Mouse (Mus musculus) midbrain, embryonic 10.5 days (tissue): ENCODE measurements around the gene Tnp2. TPM values are rescaled to one million over a fixed set of nuclear protein-coding genes. Genes with fewer than 3 reads are reported as not detected.
A peak's percentile ranks its signal among the peaks of the same experiment; 100 is the strongest.

Source experiments
- DNase-seq: peaks from one replicate; pipeline ENCODE4 v3.0.0-alpha.2; 2017; ENCODE audit warnings: low spot score
- H3K27ac ChIP-seq: fragments of 300-500 bp; sonication (generic); replicated peaks from 2 replicates; pipeline ENCODE4 v1.5.1; 2016; ENCODE audit warnings: mild to moderate bottlenecking
- H3K27me3 ChIP-seq: fragments of 300-500 bp; sonication (generic); 2 replicates; pipeline ENCODE4 v1.6.1; 2016; ENCODE audit warnings: low read depth, mild to moderate bottlenecking; ENCODE audit not compliant: poor library complexity, severe bottlenecking
- H3K36me3 ChIP-seq: fragments of 300-500 bp; sonication (generic); 2 replicates; pipeline ENCODE4 v1.6.1; 2016; ENCODE audit warnings: mild to moderate bottlenecking, moderate library complexity
- H3K4me1 ChIP-seq: fragments of 300-500 bp; sonication (generic); 2 replicates; pipeline ENCODE4 v1.6.1; 2016
- H3K4me3 ChIP-seq: fragments of 300-500 bp; sonication (generic); 2 replicates; pipeline ENCODE4 v1.5.1; 2016; ENCODE audit warnings: mild to moderate bottlenecking, moderate library complexity
- H3K9me3 ChIP-seq: fragments of 300-500 bp; sonication (generic); replicated peaks from 2 replicates; pipeline ENCODE4 v1.6.1; 2016; ENCODE audit warnings: mild to moderate bottlenecking
- WGBS: fragments of 180-500 bp; shearing (Covaris S2); methylation state at CpG from one replicate; pipeline ENCODE4 v1.1.7; 2016; 5-methylcytosine and 5-hydroxymethylcytosine counted together
- polyA plus RNA-seq: library from polyadenylated mRNA; unstranded; fragments of >200 nt; fragmentation: Nextera tagmentation; extraction: Ambion mirVana; gene quantifications from 2 replicates; pipeline ENCODE4 v1.2.1, GENCODE M21; 2016

The Tnp2 gene
- polyA plus RNA-seq, 1 experiment from 2014 or later, result not detected

- H3K9me3 ChIP-seq, result no peaks in the 10 kb centered on the region
- H3K36me3 ChIP-seq, result no peaks in the 10 kb centered on the region
- 69% methylated on average over 4 of the region's 4 CpGs for WGBS
- no peak overlapping the region for H3K27ac ChIP-seq
- DNase-seq, result no peak
- no peak overlapping the region for H3K4me3 ChIP-seq
- peaks cover 1% of the 10 kb centered on the region for H3K27me3 ChIP-seq
- H3K4me1 ChIP-seq, result peaks cover 17% of the 10 kb centered on the region
These were observed 13.7 kb downstream of the Tnp2 start for GRCm38 (mm10) chr16:10774726-10775125.

GRCm38 (mm10) chr16:10773543-10773942 is 14.9 kb downstream of the Tnp2 start:
- no peak overlapping the region for H3K27ac ChIP-seq
- H3K4me1 ChIP-seq, result peaks cover 17% of the 10 kb centered on the region
- no peaks in the 10 kb centered on the region for H3K9me3 ChIP-seq
- peaks cover 5% of the 10 kb centered on the region for H3K27me3 ChIP-seq
- no peak for DNase-seq
- no peaks in the 10 kb centered on the region for H3K36me3 ChIP-seq
- no peak overlapping the region for H3K4me3 ChIP-seq
- 90% methylated on average over 8 of the region's 8 CpGs for WGBS

DNA sequence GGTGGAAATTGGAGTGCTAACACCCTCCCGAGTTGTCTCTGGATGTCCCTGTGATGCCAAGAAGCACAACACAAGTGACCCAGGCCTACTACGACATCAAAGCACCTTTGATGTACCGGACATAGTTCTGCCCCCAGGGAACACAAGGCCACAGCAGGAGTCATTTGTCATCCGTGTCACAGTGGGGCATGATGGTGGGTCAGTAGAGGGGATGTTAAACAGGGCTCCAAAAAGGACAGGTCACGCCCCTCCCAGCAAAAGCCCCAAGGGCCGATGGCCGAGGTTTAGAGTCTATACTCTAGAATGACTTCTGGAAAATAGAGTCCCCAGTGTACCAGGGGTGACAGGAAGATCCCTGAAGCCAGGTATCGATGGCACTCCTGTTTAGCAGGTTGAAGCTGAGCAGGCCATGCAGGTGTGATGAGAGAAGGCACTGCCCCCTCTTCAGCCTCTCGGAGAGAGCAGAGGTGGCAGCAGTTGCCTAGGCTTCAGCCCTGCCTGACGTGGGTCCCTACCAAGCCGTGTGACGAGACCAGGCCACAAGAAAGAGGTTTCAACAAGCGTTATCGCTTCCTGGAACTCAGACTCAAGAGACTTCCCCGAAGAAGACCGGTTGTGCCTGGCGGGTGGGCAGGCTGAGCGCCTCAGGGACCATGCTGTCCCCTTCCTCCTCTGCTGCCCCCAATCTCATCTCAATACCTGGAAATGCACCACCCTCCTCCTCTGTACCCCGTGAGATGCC is 16.5 kb downstream of the Tnp2 start:
- Histone ChIP-seq H3K27me3 (peaks cover 5% of the 10 kb centered on the region), H3K9me3 (no peaks in the 10 kb centered on the region), H3K27ac (no peak overlapping the region), H3K4me1 (peaks cover 12% of the 10 kb centered on the region; the same call in 1 of the 2 replicates), H3K36me3 (no peaks in the 10 kb centered on the region), H3K4me3 (no peak overlapping the region)
- no peak for DNase-seq
- 72% methylated on average over 19 of the region's 19 CpGs for WGBS

- Histone ChIP-seq H3K27me3 (peaks cover 5% of the 10 kb centered on the region), H3K9me3 (no peaks in the 10 kb centered on the region), H3K27ac (no peak overlapping the region), H3K4me3 (no peak overlapping the region), H3K36me3 (no peaks in the 10 kb centered on the region), H3K4me1 (0 out of 2 replicates have a peak, but pooled peaks cover 5% of the 10 kb centered on the region)
- 57% methylated on average over 4 of the region's 4 CpGs for WGBS
- no peak for DNase-seq
These were observed 17.7 kb downstream of the Tnp2 start for GRCm38 (mm10) chr16:10770531-10771325.

DNA sequence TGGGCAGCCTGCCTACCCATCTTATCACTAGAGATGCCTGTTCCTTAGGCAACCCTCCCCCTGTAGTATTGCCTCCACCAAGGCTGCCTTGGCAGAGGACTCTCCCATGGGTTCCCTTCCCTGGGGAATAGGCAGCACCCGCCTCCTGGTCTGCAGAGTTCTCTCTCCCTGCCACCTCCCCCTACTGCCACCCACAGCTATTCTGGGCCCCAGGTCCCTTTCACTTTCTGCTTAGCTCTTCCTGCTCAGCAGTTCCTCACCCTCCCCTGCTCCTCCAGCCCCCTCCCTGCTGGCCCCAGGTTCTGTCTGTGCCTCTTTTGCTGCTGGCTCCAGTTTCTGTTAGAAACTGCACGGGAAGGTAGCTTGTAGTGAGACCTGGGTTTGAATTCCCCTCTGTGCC is 18.8 kb downstream of the Tnp2 start:
- no peak overlapping the region for H3K27ac ChIP-seq
- 43% methylated on average over 2 of the region's 2 CpGs for WGBS
- no peaks in the 10 kb centered on the region for H3K36me3 ChIP-seq
- no peak for DNase-seq
- 0 out of 2 replicates have a peak, but pooled peaks cover 5% of the 10 kb centered on the region for H3K4me1 ChIP-seq
- peaks cover 5% of the 10 kb centered on the region for H3K27me3 ChIP-seq
- H3K4me3 ChIP-seq, result no peak overlapping the region
- H3K9me3 ChIP-seq, result no peaks in the 10 kb centered on the region

GRCm38 (mm10) chr16:10768821-10769220 is 19.6 kb downstream of the Tnp2 start:
- H3K4me3 ChIP-seq, result no peak overlapping the region
- WGBS, result 70% methylated on average over 9 of the region's 9 CpGs
- H3K27ac ChIP-seq, result no peak overlapping the region
- no peaks in the 10 kb centered on the region for H3K36me3 ChIP-seq
- peaks cover 5% of the 10 kb centered on the region for H3K27me3 ChIP-seq
- no peak for DNase-seq
- H3K9me3 ChIP-seq, result no peaks in the 10 kb centered on the region
- 0 out of 2 replicates have a peak, but pooled peaks cover 5% of the 10 kb centered on the region for H3K4me1 ChIP-seq

DNA sequence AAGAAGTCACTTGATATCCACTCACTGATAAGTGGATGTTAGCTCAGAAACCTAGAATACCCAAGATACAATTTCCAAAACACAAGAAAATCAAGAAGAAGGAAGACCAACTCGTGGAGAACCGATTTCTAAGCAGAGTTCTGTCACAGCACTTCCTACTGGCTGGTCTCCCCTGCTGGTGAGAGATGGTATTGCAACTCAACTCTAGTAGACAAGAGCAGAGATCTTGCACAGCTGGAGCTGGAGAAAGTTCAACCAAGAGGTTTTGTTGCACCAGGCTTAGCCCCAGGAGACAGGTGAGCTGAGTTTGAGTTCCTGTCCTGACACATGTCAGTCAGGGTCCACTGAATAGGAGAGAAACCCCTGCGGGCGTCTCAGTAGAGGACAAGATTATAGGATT is 21.3 kb downstream of the Tnp2 start:
- H3K9me3 ChIP-seq, result no peaks in the 10 kb centered on the region
- 46% methylated on average over 4 of the region's 4 CpGs for WGBS
- peaks cover 5% of the 10 kb centered on the region for H3K27me3 ChIP-seq
- H3K4me3 ChIP-seq, result no peak overlapping the region
- H3K36me3 ChIP-seq, result no peaks in the 10 kb centered on the region
- no peak overlapping the region for H3K27ac ChIP-seq
- 0 out of 2 replicates have a peak, but pooled peaks cover 5% of the 10 kb centered on the region for H3K4me1 ChIP-seq
- DNase-seq, result peak; percentile 60

GRCm38 (mm10) chr16:10764323-10764722 is 24.1 kb downstream of the Tnp2 start:
- Histone ChIP-seq H3K4me1 (peaks cover 6% of the 10 kb centered on the region; the same call in 1 of the 2 replicates), H3K4me3 (no peak overlapping the region), H3K27ac (no peak overlapping the region), H3K9me3 (no peaks in the 10 kb centered on the region), H3K27me3 (no peaks in the 10 kb centered on the region), H3K36me3 (no peaks in the 10 kb centered on the region)
- no peak for DNase-seq
- 73% methylated on average over 2 of the region's 2 CpGs for WGBS

GRCm38 (mm10) chr16:10763540-10764264 is 24.8 kb downstream of the Tnp2 start:
- 73% methylated on average over 6 of the region's 6 CpGs for WGBS
- H3K4me3 ChIP-seq, result no peak overlapping the region
- H3K4me1 ChIP-seq, result peaks cover 6% of the 10 kb centered on the region; the same call in 1 of the 2 replicates
- no peaks in the 10 kb centered on the region for H3K27me3 ChIP-seq
- no peak for DNase-seq
- no peak overlapping the region for H3K27ac ChIP-seq
- H3K9me3 ChIP-seq, result no peaks in the 10 kb centered on the region
- H3K36me3 ChIP-seq, result no peaks in the 10 kb centered on the region

DNA sequence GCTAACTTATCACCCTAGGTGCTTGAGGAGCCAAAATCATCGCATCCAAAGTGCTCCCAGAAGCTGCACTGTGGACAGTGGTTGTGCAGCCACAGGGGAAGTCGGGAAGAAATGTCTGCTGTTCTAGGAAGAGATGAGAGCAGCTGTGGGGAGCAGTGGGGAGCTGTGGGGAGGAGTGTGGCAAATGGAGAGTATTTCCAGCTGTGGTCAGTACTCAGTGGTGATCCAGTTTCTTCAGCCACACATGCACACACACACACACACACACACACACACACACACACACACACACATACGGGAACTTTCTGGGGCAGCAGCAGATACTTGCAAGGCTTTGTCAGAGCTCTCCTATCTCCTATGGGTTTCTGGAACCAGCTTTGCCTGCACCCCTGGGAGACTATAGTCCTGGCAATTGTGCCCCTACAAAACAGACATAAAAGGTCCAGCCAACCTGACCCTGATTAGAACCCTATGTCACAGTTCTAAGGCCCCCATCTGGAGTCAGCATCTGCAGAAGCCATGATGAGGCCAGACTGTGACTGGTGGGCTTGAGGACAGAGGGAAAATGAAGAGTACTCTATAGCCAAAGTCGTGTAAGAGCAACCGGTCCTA is 25.8 kb downstream of the Tnp2 start:
- WGBS, result 77% methylated on average over 5 of the region's 5 CpGs
- Histone ChIP-seq H3K27me3 (no peaks in the 10 kb centered on the region), H3K4me1 (peaks cover 6% of the 10 kb centered on the region; the same call in 1 of the 2 replicates), H3K4me3 (no peak overlapping the region), H3K9me3 (no peaks in the 10 kb centered on the region), H3K36me3 (no peaks in the 10 kb centered on the region), H3K27ac (no peak overlapping the region)
- DNase-seq, result no peak

- Histone ChIP-seq H3K4me3 (no peak overlapping the region), H3K36me3 (no peaks in the 10 kb centered on the region), H3K27ac (0 out of 2 replicates have a peak overlapping the region, but pooled peaks have one; percentile 17), H3K4me1 (peaks cover 6% of the 10 kb centered on the region; the same call in 1 of the 2 replicates), H3K27me3 (no peaks in the 10 kb centered on the region), H3K9me3 (no peaks in the 10 kb centered on the region)
- DNase-seq, result no peak
- 78% methylated on average over 8 of the region's 8 CpGs for WGBS
These were observed 27.3 kb downstream of the Tnp2 start for GRCm38 (mm10) chr16:10761182-10761581.

GRCm38 (mm10) chr16:10756168-10756567 is 32.3 kb downstream of the Tnp2 start:
- 74% methylated on average over 6 of the region's 6 CpGs for WGBS

More at GRCm38 (mm10) chr16:10756168-10756567, 32.3 kb downstream of the Tnp2 start:
- no peak for DNase-seq
- no peak overlapping the region for H3K27ac ChIP-seq
- no peaks in the 10 kb centered on the region for H3K27me3 ChIP-seq
- H3K9me3 ChIP-seq, result no peaks in the 10 kb centered on the region
- H3K4me3 ChIP-seq, result no peak overlapping the region
- H3K4me1 ChIP-seq, result peaks cover 4% of the 10 kb centered on the region; the same call in 1 of the 2 replicates
- no peaks in the 10 kb centered on the region for H3K36me3 ChIP-seq
